Mouse (Mus musculus): ENCODE results near the gene Atoh8. TPM values are rescaled to one million over a fixed set of nuclear protein-coding genes. Genes with fewer than 3 reads are reported as not detected.

The Atoh8 gene
- polyA plus RNA-seq, 1 experiment from 2014 or later, result 20.6 TPM

GRCm38 (mm10) chr6:72233950-72234349 is 1.4 kb downstream of the Atoh8 start:
- TF ChIP-seq EP300 (IDR thresholded peaks at IDR 0.05) (no peak), CTCF (IDR thresholded peaks at IDR 0.05) (no peak; the same call in 1 of the 2 replicates)
- Histone ChIP-seq H3K4me1 (ENCODE audit: insufficient read depth, low read depth, low read length) (peaks cover 18% of the 10 kb centered on the region; the same call in 1 of the 2 replicates), H3K27ac (ENCODE audit: low read length) (peak overlapping the region; percentile 84), H3K4me2 (replicated peaks; ENCODE audit: low read depth, low read length) (peak overlapping the region; percentile 89), H3K9ac (replicated peaks; ENCODE audit: low read depth) (peak overlapping the region; percentile 63), H3K4me3 (ENCODE audit: low read depth, low read length) (peak overlapping the region; percentile 71), H3K9me3 (ENCODE audit: low read length) (no peaks in the 10 kb centered on the region), H3K36me3 (ENCODE audit: insufficient read depth, low read length) (no peaks in the 10 kb centered on the region), H3K27me3 (replicated peaks; ENCODE audit: insufficient read depth, low read length) (no peaks in the 10 kb centered on the region)
- DNase-seq (ENCODE audit: low spot score) (no peak), ATAC-seq (peak; percentile 10; the same call in 1 of the 2 replicates)
- 0% methylated on average over 6 of the region's 13 CpGs for WGBS

GRCm38 (mm10) chr6:72232870-72233269 is 2.5 kb downstream of the Atoh8 start:
- no peak for ATAC-seq
- no peak for TF ChIP-seq CTCF (IDR thresholded peaks at IDR 0.05)
- no peak for TF ChIP-seq EP300 (IDR thresholded peaks at IDR 0.05)
- Histone ChIP-seq H3K4me1 (ENCODE audit: insufficient read depth, low read depth, low read length) (peaks cover 16% of the 10 kb centered on the region; the same call in 1 of the 2 replicates), H3K4me2 (replicated peaks; ENCODE audit: low read depth, low read length) (peak overlapping the region; percentile 89), H3K9me3 (ENCODE audit: low read length) (no peaks in the 10 kb centered on the region), H3K4me3 (ENCODE audit: low read depth, low read length) (peak overlapping the region; percentile 71), H3K36me3 (ENCODE audit: insufficient read depth, low read length) (no peaks in the 10 kb centered on the region), H3K27me3 (replicated peaks; ENCODE audit: insufficient read depth, low read length) (no peaks in the 10 kb centered on the region), H3K9ac (replicated peaks; ENCODE audit: low read depth) (peak overlapping the region; percentile 41; the same call in 1 of the 2 replicates), H3K27ac (ENCODE audit: low read length) (no peak overlapping the region)
- DNase-seq (ENCODE audit: low spot score), result no peak
- WGBS, result 51% methylated on average over 5 of the region's 5 CpGs

- Histone ChIP-seq H3K9me3 (ENCODE audit: low read length) (no peaks in the 10 kb centered on the region), H3K27ac (ENCODE audit: low read length) (no peak overlapping the region), H3K4me1 (ENCODE audit: insufficient read depth, low read depth, low read length) (peaks cover 15% of the 10 kb centered on the region; the same call in 1 of the 2 replicates), H3K4me3 (ENCODE audit: low read depth, low read length) (0 out of 2 replicates have a peak overlapping the region, but pooled peaks have one; percentile 71), H3K9ac (replicated peaks; ENCODE audit: low read depth) (no peak overlapping the region), H3K4me2 (replicated peaks; ENCODE audit: low read depth, low read length) (peak overlapping the region; percentile 89), H3K27me3 (replicated peaks; ENCODE audit: insufficient read depth, low read length) (no peaks in the 10 kb centered on the region), H3K36me3 (ENCODE audit: insufficient read depth, low read length) (no peaks in the 10 kb centered on the region)
- TF ChIP-seq EP300 (IDR thresholded peaks at IDR 0.05), result no peak
- peak; percentile 44 for TF ChIP-seq CTCF (IDR thresholded peaks at IDR 0.05)
- ATAC-seq (no peak), DNase-seq (ENCODE audit: low spot score) (no peak)
- 88% methylated on average over 14 of the region's 14 CpGs for WGBS
These were observed 3.0 kb downstream of the Atoh8 start for GRCm38 (mm10) chr6:72232411-72232810.

GRCm38 (mm10) chr6:72230875-72231274 is 4.5 kb downstream of the Atoh8 start:
- H3K27ac ChIP-seq (ENCODE audit: low read length), result no peak overlapping the region
- H3K4me1 ChIP-seq (ENCODE audit: insufficient read depth, low read depth, low read length), result peaks cover 15% of the 10 kb centered on the region; the same call in 1 of the 2 replicates
- H3K36me3 ChIP-seq (ENCODE audit: insufficient read depth, low read length), result no peaks in the 10 kb centered on the region
- no peak overlapping the region for H3K9ac ChIP-seq (replicated peaks; ENCODE audit: low read depth)
- DNase-seq (ENCODE audit: low spot score), result no peak
- no peak for TF ChIP-seq EP300 (IDR thresholded peaks at IDR 0.05)
- no peak for TF ChIP-seq CTCF (IDR thresholded peaks at IDR 0.05)
- WGBS, result 42% methylated on average over 5 of the region's 5 CpGs
- H3K9me3 ChIP-seq (ENCODE audit: low read length), result no peaks in the 10 kb centered on the region
- no peaks in the 10 kb centered on the region for H3K27me3 ChIP-seq (replicated peaks; ENCODE audit: insufficient read depth, low read length)
- no peak overlapping the region for H3K4me3 ChIP-seq (ENCODE audit: low read depth, low read length)
- H3K4me2 ChIP-seq (replicated peaks; ENCODE audit: low read depth, low read length), result peak overlapping the region; percentile 89
- ATAC-seq, result no peak

GRCm38 (mm10) chr6:72227665-72228265 is 7.6 kb downstream of the Atoh8 start:
- H3K27me3 ChIP-seq (replicated peaks; ENCODE audit: insufficient read depth, low read length), result no peaks in the 10 kb centered on the region
- 61% methylated on average over 8 of the region's 9 CpGs for WGBS
- peaks cover 7% of the 10 kb centered on the region; the same call in 1 of the 2 replicates for H3K4me1 ChIP-seq (ENCODE audit: insufficient read depth, low read depth, low read length)
- H3K9me3 ChIP-seq (ENCODE audit: low read length), result no peaks in the 10 kb centered on the region
- H3K27ac ChIP-seq (ENCODE audit: low read length), result no peak overlapping the region
- no peak for ATAC-seq
- no peak overlapping the region for H3K4me2 ChIP-seq (replicated peaks; ENCODE audit: low read depth, low read length)
- TF ChIP-seq EP300 (IDR thresholded peaks at IDR 0.05) (no peak), CTCF (IDR thresholded peaks at IDR 0.05) (no peak)
- H3K4me3 ChIP-seq (ENCODE audit: low read depth, low read length), result no peak overlapping the region
- H3K36me3 ChIP-seq (ENCODE audit: insufficient read depth, low read length), result no peaks in the 10 kb centered on the region
- DNase-seq (ENCODE audit: low spot score), result no peak
- no peak overlapping the region for H3K9ac ChIP-seq (replicated peaks; ENCODE audit: low read depth)

- WGBS, result 89% methylated on average over 4 of the region's 4 CpGs
- TF ChIP-seq EP300 (IDR thresholded peaks at IDR 0.05) (no peak), CTCF (IDR thresholded peaks at IDR 0.05) (no peak)
- Histone ChIP-seq H3K27me3 (replicated peaks; ENCODE audit: insufficient read depth, low read length) (no peaks in the 10 kb centered on the region), H3K4me1 (ENCODE audit: insufficient read depth, low read depth, low read length) (peaks cover 4% of the 10 kb centered on the region; the same call in 1 of the 2 replicates), H3K36me3 (ENCODE audit: insufficient read depth, low read length) (no peaks in the 10 kb centered on the region), H3K4me2 (replicated peaks; ENCODE audit: low read depth, low read length) (no peak overlapping the region), H3K9ac (replicated peaks; ENCODE audit: low read depth) (no peak overlapping the region), H3K27ac (ENCODE audit: low read length) (no peak overlapping the region), H3K4me3 (ENCODE audit: low read depth, low read length) (no peak overlapping the region), H3K9me3 (ENCODE audit: low read length) (no peaks in the 10 kb centered on the region)
- ATAC-seq (no peak), DNase-seq (ENCODE audit: low spot score) (no peak)
These were observed 8.4 kb downstream of the Atoh8 start for GRCm38 (mm10) chr6:72227011-72227410.

All from lung, postnatal 0 days (tissue).